Mouse (Mus musculus) liver, embryonic 16.5 days (tissue): ENCODE results near the gene Hic1. TPM values are rescaled to one million over a fixed set of nuclear protein-coding genes. Genes with fewer than 3 reads are reported as not detected.

ENCODE experiments used
- ATAC-seq: fragments of 200-750 bp; cut with Nextera tagmentation; 2 replicates; pipeline ENCODE4 v1.8.0; 2017; ENCODE audit warnings: low read depth, mild to moderate bottlenecking, moderate number of reproducible peaks, moderate library complexity
- H3K27ac ChIP-seq: fragments of 300-500 bp; sonication (generic); 2 replicates; pipeline ENCODE4 v1.5.1; 2014; ENCODE audit warnings: mild to moderate bottlenecking, low read length
- H3K27me3 ChIP-seq: fragments of 300-500 bp; sonication (generic); 2 replicates; pipeline ENCODE4 v1.6.1; 2014; ENCODE audit warnings: low read depth, low read length, mixed read lengths; ENCODE audit not compliant: control insufficient read depth, insufficient read depth
- H3K36me3 ChIP-seq: fragments of 300-500 bp; sonication (generic); 2 replicates; pipeline ENCODE4 v1.6.1; 2014; ENCODE audit warnings: mild to moderate bottlenecking; ENCODE audit not compliant: control insufficient read depth, insufficient read depth
- H3K4me1 ChIP-seq: fragments of 300-500 bp; sonication (generic); 2 replicates; pipeline ENCODE4 v1.6.1; 2014; ENCODE audit warnings: low read depth, low read length, mixed read lengths; ENCODE audit not compliant: control insufficient read depth
- H3K4me2 ChIP-seq: fragments of 300-500 bp; sonication (generic); 2 replicates; pipeline ENCODE4 v1.6.1; 2014; ENCODE audit warnings: low read depth, low read length, mixed read lengths
- H3K4me3 ChIP-seq: fragments of 300-500 bp; sonication (generic); 2 replicates; pipeline ENCODE4 v1.5.1; 2014; ENCODE audit warnings: low read depth, mild to moderate bottlenecking, low read length
- H3K9ac ChIP-seq: fragments of 300-500 bp; sonication (generic); 2 replicates; pipeline ENCODE4 v1.6.1; 2014; ENCODE audit warnings: low read depth, low read length
- H3K9me3 ChIP-seq: fragments of 300-500 bp; sonication (generic); replicated peaks from 2 replicates; pipeline ENCODE4 v1.6.1; 2016; ENCODE audit warnings: low read length; ENCODE audit not compliant: control insufficient read depth
- WGBS: fragments of 180-500 bp; shearing (Covaris S2); extraction: QIAGEN DNeasy Blood & Tissue Kit; methylation state at CpG from one replicate; pipeline ENCODE4 v1.1.7; 2014; ENCODE audit not compliant: insufficient replicate concordance; 5-methylcytosine and 5-hydroxymethylcytosine counted together
- polyA plus RNA-seq: library from polyadenylated mRNA; unstranded; fragments of >200 nt; fragmentation: Nextera tagmentation; extraction: Ambion mirVana; gene quantifications from 2 replicates; pipeline ENCODE4 v1.2.1, GENCODE M21; 2015

Hic1 gene
- 0.44 and 1.0 TPM in 2 replicates for polyA plus RNA-seq

- Histone ChIP-seq H3K4me3 (peak within 1 kb of the TSS; percentile 60), H3K4me1 (peaks cover 63% of the 10 kb centered on the region), H3K9ac (peak within 1 kb of the TSS; percentile 43; the same call in 1 of the 2 replicates), H3K27ac (peak within 1 kb of the TSS; percentile 19; the same call in 1 of the 2 replicates), H3K27me3 (peaks cover 95% of the 10 kb centered on the region), H3K36me3 (no peaks in the 10 kb centered on the region), H3K9me3 (no peaks in the 10 kb centered on the region), H3K4me2 (peak within 1 kb of the TSS; percentile 77)
- 6% methylated on average over 23 of the region's 23 CpGs for WGBS
- no peak for ATAC-seq
Observed at GRCm38 (mm10) chr11:75169405-75170080, at the start of gene Hic1. TSS of gene Hic1 (minus strand) at chr11:75169519.

- no peak for ATAC-seq
- WGBS: 39% methylated on average over 12 of the region's 13 CpGs
- Histone ChIP-seq H3K9me3 (no peaks in the 10 kb centered on the region), H3K4me1 (peaks cover 42% of the 10 kb centered on the region), H3K4me3 (peak overlapping the region; percentile 34), H3K27ac (peak overlapping the region; percentile 10), H3K4me2 (peak overlapping the region; percentile 49), H3K27me3 (peaks cover 3% of the 10 kb centered on the region), H3K9ac (peak overlapping the region; percentile 0; the same call in 1 of the 2 replicates), H3K36me3 (no peaks in the 10 kb centered on the region)
Observed at GRCm38 (mm10) chr11:75214081-75214950, 45.0 kb upstream of the Hic1 start.

GRCm38 (mm10) chr11:75213372-75214080 lies 44.2 kb upstream of the Hic1 start:
- peaks cover 49% of the 10 kb centered on the region for H3K4me1 ChIP-seq
- H3K27ac ChIP-seq: peak overlapping the region; percentile 77
- peak overlapping the region; percentile 49 for H3K4me2 ChIP-seq
- H3K4me3 ChIP-seq: peak overlapping the region; percentile 34
- H3K9me3 ChIP-seq: no peaks in the 10 kb centered on the region
- peaks cover 3% of the 10 kb centered on the region for H3K27me3 ChIP-seq
- no peaks in the 10 kb centered on the region for H3K36me3 ChIP-seq
- peak overlapping the region; percentile 0; the same call in 1 of the 2 replicates for H3K9ac ChIP-seq
- peak; percentile 75 for ATAC-seq
- 26% methylated on average over 35 of the region's 35 CpGs for WGBS

- Histone ChIP-seq H3K27me3 (peaks cover 3% of the 10 kb centered on the region), H3K36me3 (no peaks in the 10 kb centered on the region), H3K4me3 (no peak overlapping the region), H3K9ac (no peak overlapping the region), H3K27ac (no peak overlapping the region), H3K9me3 (no peaks in the 10 kb centered on the region), H3K4me2 (no peak overlapping the region), H3K4me1 (peaks cover 49% of the 10 kb centered on the region)
- WGBS: 75% methylated on average over 3 of the region's 3 CpGs
- ATAC-seq: no peak
Observed at GRCm38 (mm10) chr11:75212876-75213275, 43.6 kb upstream of the Hic1 start.

- peak overlapping the region; percentile 54 for H3K27ac ChIP-seq
- 56% methylated on average over 8 of the region's 8 CpGs for WGBS
Observed at GRCm38 (mm10) chr11:75212031-75212667, 42.8 kb upstream of the Hic1 start.

GRCm38 (mm10) chr11:75210755-75211154 lies 41.4 kb upstream of the Hic1 start:
- 60% methylated on average over 6 of the region's 6 CpGs for WGBS
- Histone ChIP-seq H3K36me3 (no peaks in the 10 kb centered on the region), H3K9me3 (no peaks in the 10 kb centered on the region), H3K4me3 (no peak overlapping the region), H3K27ac (peak overlapping the region; percentile 17), H3K4me1 (peaks cover 49% of the 10 kb centered on the region), H3K9ac (no peak overlapping the region), H3K4me2 (0 out of 2 replicates have a peak overlapping the region, but pooled peaks have one; percentile 21), H3K27me3 (peaks cover 3% of the 10 kb centered on the region)
- ATAC-seq: no peak

More at GRCm38 (mm10) chr11:75212031-75212667, 42.8 kb upstream of the Hic1 start:
- no peak for ATAC-seq
- H3K9ac ChIP-seq: no peak overlapping the region
- no peak overlapping the region for H3K4me2 ChIP-seq
- no peak overlapping the region for H3K4me3 ChIP-seq
- H3K27me3 ChIP-seq: peaks cover 3% of the 10 kb centered on the region
- no peaks in the 10 kb centered on the region for H3K9me3 ChIP-seq
- H3K4me1 ChIP-seq: peaks cover 49% of the 10 kb centered on the region
- H3K36me3 ChIP-seq: no peaks in the 10 kb centered on the region

- peak; percentile 74 for ATAC-seq
- no peak overlapping the region for H3K4me3 ChIP-seq
- H3K36me3 ChIP-seq: no peaks in the 10 kb centered on the region
- H3K4me1 ChIP-seq: peaks cover 49% of the 10 kb centered on the region
- H3K27ac ChIP-seq: peak overlapping the region; percentile 60
- no peaks in the 10 kb centered on the region for H3K9me3 ChIP-seq
- 0 out of 2 replicates have a peak overlapping the region, but pooled peaks have one; percentile 3 for H3K9ac ChIP-seq
- WGBS: 29% methylated on average over 4 of the region's 4 CpGs
- H3K27me3 ChIP-seq: peaks cover 3% of the 10 kb centered on the region
- peak overlapping the region; percentile 21 for H3K4me2 ChIP-seq
Observed at GRCm38 (mm10) chr11:75210093-75210492, 40.8 kb upstream of the Hic1 start.

- ATAC-seq: no peak
- Histone ChIP-seq H3K36me3 (no peaks in the 10 kb centered on the region), H3K4me1 (peaks cover 46% of the 10 kb centered on the region), H3K9me3 (no peaks in the 10 kb centered on the region), H3K27me3 (no peaks in the 10 kb centered on the region; the same call in 1 of the 2 replicates), H3K27ac (peak overlapping the region; percentile 10), H3K4me2 (no peak overlapping the region), H3K4me3 (no peak overlapping the region), H3K9ac (no peak overlapping the region)
- WGBS: 50% methylated on average over 4 of the region's 4 CpGs
Observed at GRCm38 (mm10) chr11:75209363-75209762, 40.0 kb upstream of the Hic1 start.
